Mouse (Mus musculus) gastrocnemius, postnatal 36 days (tissue): Measurements from ENCODE around the gene Pi4ka. TPM values are rescaled to one million over a fixed set of nuclear protein-coding genes. Genes with fewer than 3 reads are reported as not detected.

ENCODE experiments used
- DNase-seq, 2 experiments: peaks; one replicate each; pipeline ENCODE4 v3.0.0; 2022
- intact Hi-C: fragments of 180-260 bp; cut with DNase I; formaldehyde crosslinking; loops from one replicate; pipeline ENCODE4 v1.15.1; 2025
- long read RNA-seq, 2 experiments: library from polyadenylated mRNA; stranded (forward); transcript quantifications; one replicate each; pipeline ENCODE4 v2.0.0; 2021
- total RNA-seq, 2 experiments: library from RNA; stranded (reverse); gene quantifications; 2 replicates each; pipeline ENCODE4 v1.2.3; 2021

Gene Pi4ka
- total RNA-seq, result 10 to 100 TPM; 16.7 to 18.2 TPM
- long read RNA-seq, experiment 1, partial matches to known transcripts, result 4 of 11 reads
- long read RNA-seq, experiment 1, other reads (novel, unspliced or antisense), result 7 of 11 reads
- long read RNA-seq, experiment 2, partial matches to known transcripts, result 2 of 8 reads
- long read RNA-seq, experiment 2, other reads (novel, unspliced or antisense), result 6 of 8 reads

DNA sequence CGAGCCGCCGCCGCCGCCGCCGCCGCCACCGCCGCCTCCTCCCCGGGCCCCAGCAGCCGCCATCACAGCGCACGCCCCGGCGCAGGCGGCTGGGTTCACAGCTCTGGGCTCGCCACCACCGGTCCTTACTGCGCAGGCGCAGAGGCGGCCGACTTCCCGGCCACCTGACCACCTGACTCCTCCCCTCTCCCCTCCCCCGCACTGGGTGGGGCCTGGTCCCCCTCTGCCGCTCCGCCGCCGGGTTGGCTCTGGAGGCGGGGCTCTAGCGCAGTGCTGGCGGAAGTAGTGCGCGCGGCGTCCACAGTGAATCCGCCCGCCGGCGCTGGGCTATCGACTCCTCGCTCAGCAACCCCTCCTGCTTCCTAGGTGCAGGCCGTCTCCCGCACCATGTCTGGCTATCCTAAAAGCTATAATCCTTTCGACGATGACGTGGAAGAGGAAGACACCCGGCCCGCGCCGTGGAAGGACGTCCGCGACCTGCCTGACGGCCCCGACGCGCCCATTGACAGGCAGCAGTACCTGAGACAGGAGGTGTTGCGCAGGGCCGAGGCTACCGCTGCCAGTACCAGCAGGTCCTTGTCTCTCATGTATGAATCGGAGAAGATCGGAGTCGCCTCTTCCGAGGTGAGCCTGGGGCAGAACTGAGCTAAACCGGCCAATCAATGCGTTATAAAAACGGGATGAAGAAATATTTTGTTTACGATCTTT, at the start of gene Pi4ka, which contains the start of gene Snap29:
Pi4ka (minus strand) TSS at position 579 of the 708 bp plus-strand sequence.
Snap29 (plus strand) TSS at position 251 of the 708 bp plus-strand sequence.
- DNase-seq, result peak; percentile 99 to 100
- intact Hi-C loops, result loop anchor here (2.0 kb wide), 1 partner anchor 127 kb away; no protein-coding TSS in a partner anchor

GRCm38 (mm10) chr16:17452373-17452715, 46.2 kb upstream of the Pi4ka start:
- peak in 1 of 2 experiments; percentile 15 for DNase-seq
- intact Hi-C loops, result no loop called here

DNA sequence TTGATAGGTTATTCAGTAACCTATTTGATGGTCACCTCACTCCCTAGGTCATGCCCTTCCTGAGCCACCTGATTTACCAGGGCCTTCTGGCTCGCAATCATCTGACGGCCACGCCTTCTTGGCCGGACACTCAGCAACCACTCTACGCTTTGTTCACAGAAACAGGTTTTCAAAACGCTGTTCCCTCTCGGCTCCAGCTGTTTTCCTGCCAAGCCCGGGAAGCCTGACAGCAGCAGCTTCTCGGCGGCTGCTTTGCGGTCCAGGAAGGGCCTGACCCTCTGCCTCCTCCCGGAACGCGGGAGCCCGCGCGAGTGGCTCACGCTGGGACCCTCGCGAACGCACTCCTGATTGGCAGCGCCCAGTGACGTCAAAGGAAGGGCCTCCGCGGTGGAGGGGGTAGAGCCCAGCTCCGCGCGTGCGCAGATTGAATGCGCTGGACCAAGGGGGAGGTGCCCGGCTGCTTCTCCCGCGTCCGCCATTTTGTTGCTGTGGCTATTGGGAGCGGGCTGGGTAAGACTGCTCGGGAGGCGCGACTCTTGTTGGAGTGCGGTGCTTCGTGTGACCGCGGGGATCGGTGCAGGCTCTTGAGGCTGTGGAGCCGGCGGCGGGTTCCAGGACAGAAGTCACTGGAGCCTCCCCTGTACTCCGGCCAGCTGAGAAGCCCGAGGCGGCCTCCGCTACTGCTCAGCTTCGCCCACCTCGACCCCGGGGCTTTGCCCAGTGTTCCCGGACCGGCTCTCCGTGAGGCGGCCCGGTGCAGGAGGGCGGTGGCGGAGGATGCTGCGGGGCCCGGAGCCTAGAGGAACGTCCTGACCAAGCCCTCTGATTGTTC, 45.6 kb upstream of the Pi4ka start, which contains the start of gene Crkl:
Crkl (plus strand) TSS at position 447 of the 832 bp plus-strand sequence.
- DNase-seq, result peak; percentile 94 to 97
- intact Hi-C loops, result no loop called here

DNA sequence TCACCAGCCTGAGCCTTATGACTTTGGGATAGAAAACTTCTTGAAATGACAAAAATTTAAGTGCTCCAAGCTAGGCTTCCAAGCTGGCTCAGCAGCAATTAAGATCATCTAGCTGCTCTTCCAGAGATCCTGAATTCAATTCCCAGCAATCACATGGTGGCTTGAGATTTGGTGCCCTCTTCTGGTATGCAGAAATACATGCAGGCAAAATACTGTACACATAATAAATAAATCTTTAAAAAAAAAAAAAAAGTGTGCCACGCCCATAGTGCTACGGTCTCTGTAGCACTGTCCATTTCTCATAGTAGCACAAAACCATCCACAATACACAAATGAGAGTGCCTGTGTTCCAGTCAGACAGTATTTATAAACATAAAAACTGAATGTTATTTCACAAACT, 26.5 kb upstream of the Pi4ka start:
- intact Hi-C loops, result no loop called here
- no peak for DNase-seq

GRCm38 (mm10) chr16:17423021-17423420, 16.9 kb upstream of the Pi4ka start:
- no peak for DNase-seq
- intact Hi-C loops, result no loop called here

DNA sequence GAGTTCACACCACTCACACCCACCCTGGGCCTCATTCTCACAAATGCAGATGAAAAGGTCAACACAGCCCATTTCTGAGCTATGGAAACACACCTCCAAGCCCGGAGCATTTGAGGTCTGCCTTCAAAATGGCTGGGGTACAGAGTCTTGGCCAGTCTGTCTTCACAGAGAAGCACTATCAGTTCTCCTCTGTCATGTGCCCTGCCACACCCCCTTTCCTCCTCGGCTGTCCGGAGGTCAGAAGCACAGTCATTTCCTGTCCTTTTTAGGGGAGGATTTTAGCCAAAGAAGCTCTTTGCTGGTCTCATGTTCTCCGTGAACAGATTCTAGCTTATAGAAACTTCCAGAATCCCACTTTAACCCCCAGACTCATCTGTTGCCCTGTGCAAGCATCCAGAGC, 4.1 kb upstream of the Pi4ka start:
- no peak for DNase-seq
- intact Hi-C loops, result no loop called here

GRCm38 (mm10) chr16:17409046-17409445, 2.9 kb upstream of the Pi4ka start:
- no peak for DNase-seq
- intact Hi-C loops, result no loop called here

DNA sequence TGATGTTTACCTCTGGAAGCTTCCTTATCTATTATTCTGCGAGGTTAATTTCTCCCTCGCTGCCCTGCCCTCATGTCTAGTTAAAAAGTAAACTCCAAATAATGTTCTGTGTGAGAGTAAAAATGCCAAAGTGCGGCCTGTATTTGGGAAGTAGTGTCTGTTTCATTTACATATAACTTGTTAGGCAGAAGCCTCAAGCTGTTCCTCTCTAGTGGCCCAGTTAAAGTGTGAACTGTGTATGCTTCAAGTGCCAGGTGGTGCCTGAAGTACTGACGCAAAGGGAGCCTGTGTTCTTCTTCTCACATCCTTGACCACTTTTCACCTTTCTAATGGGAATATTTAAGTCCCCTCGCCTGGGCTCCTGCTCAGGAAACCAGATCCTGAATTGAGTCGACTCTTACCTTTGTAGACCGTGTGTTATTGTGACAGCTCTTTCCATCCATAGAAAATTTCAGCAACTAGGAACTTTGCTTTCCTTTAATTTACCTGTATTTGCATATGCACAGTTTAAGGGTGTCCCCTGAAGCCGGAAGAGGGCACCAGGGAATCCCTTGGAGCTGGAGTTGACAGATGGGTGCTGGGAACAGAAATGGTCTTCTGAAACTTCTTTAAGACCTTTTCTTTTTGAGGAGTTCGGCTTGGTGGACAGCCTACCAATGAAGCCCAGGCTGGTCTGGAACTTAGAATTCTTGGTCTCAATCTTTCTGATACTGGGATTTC, 558 bp upstream of the Pi4ka start:
- no peak for DNase-seq
- intact Hi-C loops, result no loop called here

DNA sequence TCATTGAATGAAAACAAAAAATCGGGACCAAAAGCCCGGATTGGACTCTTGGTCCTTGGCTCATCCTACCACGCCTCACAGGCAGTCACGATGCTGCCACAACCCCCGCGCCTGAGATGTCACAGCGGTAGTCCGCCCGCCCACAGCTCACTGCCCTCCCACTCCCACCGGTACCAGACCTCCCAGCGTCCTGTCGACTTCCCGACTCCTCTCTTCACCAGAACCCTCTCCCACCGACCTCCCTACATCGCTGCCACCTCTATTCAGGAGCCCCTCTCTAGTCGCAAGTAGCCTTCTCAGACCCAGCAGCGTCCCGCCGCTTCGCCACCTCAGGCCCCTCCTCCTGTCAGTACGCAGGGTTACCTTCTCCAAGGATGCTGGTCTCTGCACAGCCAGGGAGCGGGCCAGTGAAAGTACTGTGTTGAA, 830 bp downstream of the Pi4ka start:
- intact Hi-C loops, result loop anchor here (2.0 kb wide), 1 partner anchor 128 kb away; no protein-coding TSS in a partner anchor

DNA sequence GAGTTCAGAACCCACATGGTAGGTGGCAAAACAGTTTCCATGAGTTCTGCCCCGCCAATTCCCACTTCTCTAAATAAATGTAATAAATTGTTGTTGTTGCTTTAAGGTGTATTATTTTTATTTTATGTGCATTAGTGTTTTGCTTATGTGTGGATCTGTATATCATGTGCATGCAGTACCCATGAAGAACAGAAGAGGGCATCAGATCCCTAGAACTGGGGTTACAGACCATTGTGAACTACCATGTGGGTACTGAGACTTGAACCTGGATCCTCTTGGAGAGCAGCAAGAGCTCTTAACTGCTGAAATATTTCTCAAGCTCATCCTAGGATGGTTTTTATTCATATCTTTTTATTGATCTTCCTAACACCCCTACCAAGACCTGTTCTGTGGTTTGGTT, 3.3 kb downstream of the Pi4ka start:
- intact Hi-C loops, result no loop called here
- no peak for DNase-seq

More for the DNA sequence above, 830 bp downstream of the Pi4ka start:
- peak; percentile 46 to 66 for DNase-seq

DNA sequence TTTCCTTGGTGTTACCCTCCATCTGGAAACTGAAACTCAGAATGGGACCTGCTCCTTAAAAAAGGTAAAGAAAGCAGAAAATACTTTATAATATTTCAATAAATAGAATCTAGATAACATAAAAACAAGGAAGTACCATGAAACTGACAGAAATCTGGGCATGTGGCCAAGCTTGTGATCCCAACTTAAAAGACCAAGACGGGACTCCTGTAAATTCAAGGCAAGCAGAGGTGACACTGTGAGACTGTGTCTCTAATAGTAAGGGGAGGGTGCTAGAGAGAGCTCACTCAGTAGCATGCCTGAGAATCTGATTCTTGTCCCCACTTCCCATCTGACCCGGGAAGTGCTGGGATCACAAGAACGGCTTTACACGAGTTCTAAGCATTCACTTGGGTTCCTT, 13.3 kb downstream of the Pi4ka start:
- DNase-seq, result no peak
- intact Hi-C loops, result no loop called here

DNA sequence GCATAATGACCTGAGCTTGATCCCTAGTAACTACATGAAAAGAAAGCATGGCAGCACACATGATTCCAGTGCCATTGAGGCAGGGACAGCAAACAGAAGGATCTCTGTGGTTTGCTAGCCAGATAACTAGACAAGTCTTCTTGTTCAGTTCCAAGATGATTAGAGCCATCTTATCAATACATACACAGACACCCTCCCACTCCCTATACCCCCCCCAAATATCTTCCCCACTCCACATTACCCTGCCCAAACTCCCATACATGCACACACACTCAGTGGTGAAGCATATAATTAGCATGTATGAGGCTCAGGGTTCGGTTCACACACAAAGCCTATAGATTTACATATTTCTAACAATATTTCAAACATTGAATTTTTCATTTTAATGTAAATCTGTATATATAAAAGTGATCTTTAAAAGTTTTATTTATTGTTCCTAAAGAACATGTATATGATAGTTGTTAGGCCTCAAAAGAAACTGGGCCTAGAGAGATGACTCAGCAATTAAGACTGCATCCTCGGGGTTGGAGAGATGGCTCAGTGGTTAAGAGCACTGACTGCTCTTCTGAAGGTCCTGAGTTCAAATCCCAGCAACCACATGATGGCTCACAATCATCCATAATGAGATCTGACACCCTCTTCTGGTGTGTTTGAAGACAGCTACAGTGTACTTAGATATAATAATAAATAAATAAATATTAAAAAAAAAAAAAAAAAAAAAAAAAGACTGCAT, 22.4 kb downstream of the Pi4ka start:
- intact Hi-C loops, result no loop called here
- no peak for DNase-seq

DNA sequence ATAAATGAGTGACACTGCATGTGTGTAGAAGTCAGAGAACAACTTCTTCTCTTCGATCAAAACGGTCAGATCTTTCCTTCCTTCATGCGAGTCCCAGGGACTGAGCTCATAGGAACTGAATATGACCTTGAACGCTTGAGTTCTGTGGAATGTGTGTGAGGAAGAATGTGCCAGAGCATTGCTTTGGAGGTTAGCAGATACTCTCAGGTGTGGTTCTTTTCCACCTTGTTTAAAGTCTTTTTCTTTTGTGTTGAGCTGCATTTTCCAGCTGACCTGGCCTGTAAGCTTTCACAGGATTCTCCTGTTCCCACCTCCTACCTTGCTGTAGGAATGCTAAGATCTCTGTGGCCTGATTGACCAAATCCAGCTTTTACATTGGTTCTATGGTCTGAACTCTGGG, 23.8 kb downstream of the Pi4ka start:
- intact Hi-C loops, result no loop called here
- no peak for DNase-seq

GRCm38 (mm10) chr16:17358787-17359186, 47.3 kb downstream of the Pi4ka start:
- intact Hi-C loops, result no loop called here
- no peak for DNase-seq

DNA sequence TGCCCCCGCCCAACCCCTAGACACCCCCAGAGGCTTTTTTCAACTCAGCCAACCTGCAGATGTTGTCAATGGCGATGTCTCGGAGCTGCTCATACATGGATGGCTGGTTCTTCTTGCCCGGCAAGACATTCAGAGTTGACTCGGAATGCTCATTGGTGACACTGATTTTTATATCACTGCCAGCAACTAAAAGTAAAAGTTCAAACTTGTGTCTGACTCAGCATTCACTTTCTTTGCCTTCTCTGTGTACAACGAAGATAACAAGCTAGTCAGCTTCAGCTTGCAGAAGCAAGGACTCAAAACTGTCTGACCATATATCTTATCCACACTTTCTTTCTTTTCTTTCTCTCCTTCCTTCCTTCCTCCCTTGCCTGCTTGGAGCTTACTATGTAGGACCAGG, 50.1 kb downstream of the Pi4ka start:
- intact Hi-C loops, result no loop called here
- DNase-seq, result no peak

GRCm38 (mm10) chr16:17346766-17347165, 59.3 kb downstream of the Pi4ka start:
- DNase-seq, result no peak
- intact Hi-C loops, result no loop called here

GRCm38 (mm10) chr16:17345813-17346155, 60.3 kb downstream of the Pi4ka start:
- DNase-seq, result no peak
- intact Hi-C loops, result no loop called here

DNA sequence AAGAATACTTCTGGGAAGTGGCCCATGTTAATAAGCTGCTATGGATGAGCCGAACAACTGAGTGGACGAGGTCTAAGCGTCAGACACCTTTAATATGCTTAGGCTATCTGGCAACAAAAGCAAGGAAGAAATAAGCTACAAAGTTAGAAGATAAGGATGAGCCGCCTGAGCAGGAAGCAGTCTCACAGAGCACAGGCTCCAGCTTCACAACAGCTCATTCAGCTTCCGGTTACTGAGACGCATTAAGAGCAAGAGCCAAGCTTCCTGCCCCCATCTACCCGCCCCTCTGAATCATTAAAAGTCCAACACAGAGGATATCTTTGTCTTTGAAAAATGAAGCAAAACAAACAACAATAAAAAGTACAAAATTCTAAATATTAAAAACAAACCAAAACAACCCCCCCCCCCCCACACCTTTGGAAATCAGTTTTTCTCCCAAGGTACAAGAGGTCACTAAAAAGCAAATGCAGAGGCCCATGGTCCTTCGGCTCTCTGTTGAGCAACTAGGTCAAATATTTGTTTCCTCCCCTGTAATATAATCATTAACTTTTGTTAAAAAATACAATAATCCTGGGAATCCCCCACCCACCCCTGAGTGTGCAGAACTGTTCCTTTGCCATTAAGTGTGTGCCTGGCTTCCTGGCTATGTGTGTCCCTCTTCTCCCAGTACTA, 60.8 kb downstream of the Pi4ka start:
- intact Hi-C loops, result no loop called here
- no peak for DNase-seq

DNA sequence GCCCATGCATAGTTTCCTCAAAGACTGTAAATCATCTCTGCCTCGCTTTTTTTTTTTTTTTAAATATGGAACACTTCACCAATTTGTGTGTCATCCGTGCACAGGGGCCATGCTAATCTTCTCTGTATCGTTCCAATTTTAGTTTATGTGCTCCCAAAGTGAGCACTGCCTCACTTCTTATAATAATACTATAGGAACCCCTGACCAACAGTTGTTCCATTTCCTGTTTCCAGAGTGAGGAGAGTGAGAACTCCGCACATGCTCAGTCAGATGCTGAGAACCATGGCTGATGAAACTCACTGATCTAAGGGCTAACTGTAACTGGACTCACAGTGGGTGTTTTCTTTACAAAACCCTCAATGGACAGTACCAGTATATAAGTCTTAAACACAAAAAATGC, 64.3 kb downstream of the Pi4ka start:
- intact Hi-C loops, result no loop called here
- DNase-seq, result no peak
